Mouse (Mus musculus): ENCODE results near the gene 2010111I01Rik. TPM values are rescaled to one million over a fixed set of nuclear protein-coding genes. Genes with fewer than 3 reads are reported as not detected.

2010111I01Rik gene
- polyA plus RNA-seq, 1 experiment from 2014 or later: 129 TPM

- Histone ChIP-seq H3K4me2 (no peak overlapping the region), H3K36me3 (no peaks in the 10 kb centered on the region), H3K4me1 (0 out of 2 replicates have a peak, but pooled peaks cover 2% of the 10 kb centered on the region), H3K9ac (no peak overlapping the region), H3K4me3 (no peak overlapping the region), H3K27ac (peak overlapping the region; percentile 61; the same call in 1 of the 2 replicates), H3K9me3 (no peaks in the 10 kb centered on the region), H3K27me3 (no peaks in the 10 kb centered on the region)
- 43% methylated on average over 4 of the region's 4 CpGs for WGBS
- ATAC-seq (ENCODE audit: borderline replicate concordance, extremely low read depth, low FRiP score, low TSS enrichment): 0 out of 2 replicates have a peak, but pooled peaks have one; percentile 55
Measured at GRCm38 (mm10) chr13:63360111-63360885, 395.6 kb downstream of the 2010111I01Rik start.

GRCm38 (mm10) chr13:63361755-63362154 lies 397.1 kb downstream of the 2010111I01Rik start:
- Histone ChIP-seq H3K9ac (no peak overlapping the region), H3K4me2 (no peak overlapping the region), H3K9me3 (no peaks in the 10 kb centered on the region), H3K4me3 (no peak overlapping the region), H3K4me1 (0 out of 2 replicates have a peak, but pooled peaks cover 2% of the 10 kb centered on the region), H3K27me3 (no peaks in the 10 kb centered on the region), H3K36me3 (no peaks in the 10 kb centered on the region), H3K27ac (no peak overlapping the region)
- 64% methylated on average over 3 of the region's 3 CpGs for WGBS
- ATAC-seq (ENCODE audit: borderline replicate concordance, extremely low read depth, low FRiP score, low TSS enrichment): no peak

- WGBS: 70% methylated on average over 7 of the region's 7 CpGs
- no peak overlapping the region for H3K9ac ChIP-seq
- no peak overlapping the region for H3K27ac ChIP-seq
- no peaks in the 10 kb centered on the region for H3K9me3 ChIP-seq
- no peak overlapping the region for H3K4me2 ChIP-seq
- no peaks in the 10 kb centered on the region for H3K27me3 ChIP-seq
- ATAC-seq (ENCODE audit: borderline replicate concordance, extremely low read depth, low FRiP score, low TSS enrichment): no peak
- H3K4me3 ChIP-seq: no peak overlapping the region
- H3K36me3 ChIP-seq: no peaks in the 10 kb centered on the region
- no peaks in the 10 kb centered on the region for H3K4me1 ChIP-seq
Measured at GRCm38 (mm10) chr13:63373460-63374166, 408.9 kb downstream of the 2010111I01Rik start.

MicroRNA genes within 50 kb of the gene (microRNA counts, 519-probe panel; counts per million panel counts)
- microRNA mmu-miR-23b (3,231 counts per million, percentile 85 among the panel's probes with 10 or more counts), microRNA mmu-miR-24 (2,930 counts per million, percentile 78 among the panel's probes with 10 or more counts), microRNA mmu-miR-27b (2,700 counts per million, percentile 68 among the panel's probes with 10 or more counts)

Small RNAs within 50 kb of the gene (microRNA-seq; reads per million reads assigned to microRNA genes)
- 32,957 reads per million, percentile 98 among the genes with 10 or more reads in this experiment for gene Mir23b
- gene Mir24-1: not detected
- 2,747 reads per million, percentile 85 among the genes with 10 or more reads in this experiment for gene Mir27b
- not detected for gene Mir3074-1

Other genes starting within 250 kb of the 2010111I01Rik start
- 29.7 and 33.4 TPM in 2 replicates for gene Platr25, start 204.2 kb upstream of the 2010111I01Rik start, polyA plus RNA-seq (2015; fragmentation: Nextera tagmentation; extraction: Ambion mirVana)
- gene Gm5141, start 179.1 kb upstream of the 2010111I01Rik start, polyA plus RNA-seq (2015; fragmentation: Nextera tagmentation; extraction: Ambion mirVana): 11.6 and 13.7 TPM in 2 replicates
- gene Fbp2, start 106.5 kb upstream of the 2010111I01Rik start, polyA plus RNA-seq (2015; fragmentation: Nextera tagmentation; extraction: Ambion mirVana): 0.31 and 0.32 TPM in 2 replicates
- 1.1 and 3.7 TPM in 2 replicates for gene Fbp1, start 76.6 kb upstream of the 2010111I01Rik start, polyA plus RNA-seq (2015; fragmentation: Nextera tagmentation; extraction: Ambion mirVana)